ENCODE assay signal across 7 mouse cellular contexts in genomic region chr14:115475234-115475633, GRCm38 (mm10).
DNase-seq lines count a peak whose midpoint lies in the region; ATAC-seq and TF ChIP-seq lines count a peak whose summit lies in the region.

No protein-coding gene starts in this region.

- in situ Hi-C loops in CH12.LX (cut with MboI; ENCODE audit: low pct_ligation_motif_present, low pct_unique_long_range_greater_than_20kb, low sequenced_read_pairs): no loop called here

- H3K27me3 ChIP-seq in CH12.LX (replicated peaks): no peaks in the 10 kb centered on the region
- no peaks in the 10 kb centered on the region for H3K27me3 ChIP-seq in hindbrain, embryonic 12.5 days
- H3K27me3 ChIP-seq in neural tube, embryonic 14.5 days (ENCODE audit: control insufficient read depth, insufficient read depth, low read length): no peaks in the 10 kb centered on the region

- peaks cover 5% of the 10 kb centered on the region for H3K9me3 ChIP-seq in CH12.LX (replicated peaks; ENCODE audit: low read length)
- H3K9me3 ChIP-seq in hindbrain, embryonic 12.5 days (replicated peaks): no peaks in the 10 kb centered on the region
- H3K9me3 ChIP-seq in neural tube, embryonic 14.5 days (ENCODE audit: control insufficient read depth, low read length): no peaks in the 10 kb centered on the region

- dilution Hi-C loops in CH12.LX (cut with MboI; ENCODE audit: extremely low pct_ligation_motif_present, extremely low pct_unique_long_range_greater_than_20kb, low sequenced_read_pairs): no loop called here

- no peaks in the 10 kb centered on the region for H3K4me1 ChIP-seq in CH12.LX (ENCODE audit: control insufficient read depth in 1 of 2, insufficient read depth in 2 of 2)
- no peaks in the 10 kb centered on the region for H3K4me1 ChIP-seq in hindbrain, embryonic 12.5 days
- no peaks in the 10 kb centered on the region for H3K4me1 ChIP-seq in neural tube, embryonic 14.5 days (ENCODE audit: control insufficient read depth, insufficient read depth, low read length)

- TF ChIP-seq EP300 in CH12.LX (IDR thresholded peaks at IDR 0.05; ENCODE audit: low read length): no peak

- TF ChIP-seq RAD21 in CH12.LX (IDR thresholded peaks at IDR 0.05; ENCODE audit: low read depth, low read length): peak; percentile 32

- WGBS in hindbrain, embryonic 12.5 days: 49% methylated on average over 4 of the region's 4 CpGs
- WGBS in neural tube, embryonic 14.5 days: 52% methylated on average over 4 of the region's 4 CpGs

- H3K4me2 ChIP-seq in CH12.LX (ENCODE audit: insufficient read depth, low read depth, poor library complexity, severe bottlenecking): no peak overlapping the region
- no peak overlapping the region for H3K4me2 ChIP-seq in hindbrain, embryonic 12.5 days (replicated peaks)
- H3K4me2 ChIP-seq in neural tube, embryonic 14.5 days (ENCODE audit: low read depth, low read length): no peak overlapping the region

- no peak overlapping the region for H3K27ac ChIP-seq in CH12.LX (ENCODE audit: insufficient read depth, low read depth)
- H3K27ac ChIP-seq in hindbrain, embryonic 12.5 days: no peak overlapping the region
- H3K27ac ChIP-seq in neural tube, embryonic 14.5 days (ENCODE audit: low read depth, low read length): no peak overlapping the region

- H3K4me3 ChIP-seq in CH12.LX (replicated peaks in 1 of 3; ENCODE audit: low read depth in 2 of 3, low read length in 2 of 3, poor library complexity in 1 of 3): no peak overlapping the region
- H3K4me3 ChIP-seq in hindbrain, embryonic 12.5 days: no peak overlapping the region
- H3K4me3 ChIP-seq in neural tube, embryonic 14.5 days (ENCODE audit: low read depth, low read length): no peak overlapping the region

- TF ChIP-seq POLR2A in CH12.LX (IDR thresholded peaks at IDR 0.05; ENCODE audit: low read depth, low read length): no peak

- no peaks in the 10 kb centered on the region for H3K79me2 ChIP-seq in CH12.LX (replicated peaks; ENCODE audit: control insufficient read depth, extremely low read depth, insufficient read depth, poor library complexity, severe bottlenecking)

- DNase-seq in 416B (ENCODE audit: low read depth): peak; percentile 56
- peak; percentile 57 for DNase-seq in CH12.LX (ENCODE audit: extremely low read depth)
- DNase-seq in left cerebral cortex, adult 18-20 months (ENCODE audit: low spot score in 2 of 2): peak; percentile 55 to 65
- no peak for DNase-seq in adipocyte (ENCODE audit: low spot score)

- peak; percentile 97 for ATAC-seq in common myeloid progenitor, adult 5-6 weeks (replicated peaks; ENCODE audit: low read depth, poor library complexity, severe bottlenecking)
- ATAC-seq in hindbrain, embryonic 12.5 days (ENCODE audit: low FRiP score): peak; percentile 46; the same call in 1 of the 2 replicates
- ATAC-seq in neural tube, embryonic 14.5 days (ENCODE audit: low read depth): peak; percentile 66; the same call in 1 of the 2 replicates

- no peaks in the 10 kb centered on the region for H3K36me3 ChIP-seq in CH12.LX (replicated peaks in 1 of 2; ENCODE audit: control insufficient read depth in 1 of 2, insufficient read depth in 1 of 2, low read length in 1 of 2)
- no peaks in the 10 kb centered on the region for H3K36me3 ChIP-seq in hindbrain, embryonic 12.5 days
- H3K36me3 ChIP-seq in neural tube, embryonic 14.5 days (ENCODE audit: control insufficient read depth, insufficient read depth, low read length): no peaks in the 10 kb centered on the region

- TF ChIP-seq CTCF in CH12.LX (conservative IDR thresholded peaks at IDR 0.05 in 1 of 2, IDR thresholded peaks at IDR 0.05 in 1 of 2; ENCODE audit: low read depth in 2 of 2, low read length in 2 of 2): peak; percentile 48 to 55; a peak in 3 of 4 replicates

- no peak overlapping the region for H3K9ac ChIP-seq in CH12.LX (ENCODE audit: insufficient read depth, low read depth)
- no peak overlapping the region for H3K9ac ChIP-seq in hindbrain, embryonic 12.5 days
- no peak overlapping the region for H3K9ac ChIP-seq in neural tube, embryonic 14.5 days (replicated peaks; ENCODE audit: low read depth, low read length)

TF ChIP-seq in CH12.LX, 34 proteins besides CTCF, POLR2A, EP300 and RAD21:
- TF ChIP-seq SIN3A (IDR thresholded peaks at IDR 0.05; ENCODE audit: low read length) (no peak), USF2 (conservative IDR thresholded peaks at IDR 0.05; ENCODE audit: low read depth, low read length) (no peak), TCF12 (IDR thresholded peaks at IDR 0.05; ENCODE audit: low read depth, low read length) (no peak), NELFE (IDR thresholded peaks at IDR 0.05; ENCODE audit: low read depth, low read length) (no peak), ZKSCAN1 (IDR thresholded peaks at IDR 0.05; ENCODE audit: borderline replicate concordance, low read depth, low read length) (no peak), MAFK (IDR thresholded peaks at IDR 0.05; ENCODE audit: insufficient replicate concordance, low read length) (no peak), ETS1 (conservative IDR thresholded peaks at IDR 0.05; ENCODE audit: low read depth, low read length) (no peak), ELF1 (IDR thresholded peaks at IDR 0.05; ENCODE audit: low read depth, low read length) (no peak), IRF4 (IDR thresholded peaks at IDR 0.05; ENCODE audit: low read depth, low read length) (no peak), CHD2 (IDR thresholded peaks at IDR 0.05; ENCODE audit: low read length) (no peak), MEF2A (IDR thresholded peaks at IDR 0.05; ENCODE audit: borderline replicate concordance, low read depth, low read length) (no peak), TBP (conservative IDR thresholded peaks at IDR 0.05; ENCODE audit: low read depth, low read length) (no peak), CHD1 (IDR thresholded peaks at IDR 0.05; ENCODE audit: low read depth, low read length) (no peak), KAT2A (IDR thresholded peaks at IDR 0.05; ENCODE audit: insufficient replicate concordance, low read length) (no peak), ZMIZ1 (IDR thresholded peaks at IDR 0.05; ENCODE audit: low read depth, low read length) (no peak), JUND (conservative IDR thresholded peaks at IDR 0.05; ENCODE audit: low read depth, low read length) (no peak)

Comparison
In these comparisons a context has a peak if more than half of its experiments do, and no peak if none do; other contexts are left out.
1. ATAC-seq: peak in every context shown above with its lines; median percentile 97 in common myeloid progenitor, adult 5-6 weeks; 66 in neural tube, embryonic 14.5 days; 46 in hindbrain, embryonic 12.5 days.